Mouse (Mus musculus) T-cell, adult 2 months (primary cell): ENCODE data around the gene Orai2.
"Not testable (repeated sequence)": the region's sequence is repeated elsewhere in the genome, so short reads cannot be mapped to it uniquely, and the experiment has no call there.

Experiments used
- DNase-seq: peaks from one replicate; pipeline ENCODE4 v3.0.0; 2022; ENCODE audit warnings: low spot score

Orai2 gene

GRCm38 (mm10) chr5:136170512-136171362, at the start of gene Orai2:
Gene Orai2 (minus strand): TSS chr5:136170713.
- peak; percentile 77 for DNase-seq

GRCm38 (mm10) chr5:136218585-136218984, 48.1 kb upstream of the Orai2 start:
- no peak for DNase-seq

DNA sequence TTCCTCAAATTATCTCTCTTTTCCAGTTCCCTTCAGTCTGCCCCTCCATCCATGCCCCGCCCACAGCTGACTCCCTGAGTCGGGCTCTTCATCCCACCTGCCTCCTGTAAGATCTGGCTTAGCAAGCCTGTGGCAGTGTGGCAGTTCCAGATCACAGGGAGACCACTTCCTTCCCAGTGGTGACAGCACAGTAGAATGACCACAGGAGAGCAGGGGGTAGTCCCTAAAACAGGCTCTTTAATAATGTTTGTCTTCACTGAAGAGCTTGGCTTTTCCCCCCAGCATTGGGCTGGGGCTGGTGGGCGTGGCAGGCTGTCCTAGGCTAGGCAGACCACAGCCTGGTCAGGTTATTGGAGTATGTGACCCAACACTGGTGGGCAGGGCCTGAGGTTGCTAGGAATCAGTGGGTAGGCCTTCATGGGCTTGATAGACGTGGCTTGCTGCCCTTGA, 47.4 kb upstream of the Orai2 start:
- no peak for DNase-seq

DNA sequence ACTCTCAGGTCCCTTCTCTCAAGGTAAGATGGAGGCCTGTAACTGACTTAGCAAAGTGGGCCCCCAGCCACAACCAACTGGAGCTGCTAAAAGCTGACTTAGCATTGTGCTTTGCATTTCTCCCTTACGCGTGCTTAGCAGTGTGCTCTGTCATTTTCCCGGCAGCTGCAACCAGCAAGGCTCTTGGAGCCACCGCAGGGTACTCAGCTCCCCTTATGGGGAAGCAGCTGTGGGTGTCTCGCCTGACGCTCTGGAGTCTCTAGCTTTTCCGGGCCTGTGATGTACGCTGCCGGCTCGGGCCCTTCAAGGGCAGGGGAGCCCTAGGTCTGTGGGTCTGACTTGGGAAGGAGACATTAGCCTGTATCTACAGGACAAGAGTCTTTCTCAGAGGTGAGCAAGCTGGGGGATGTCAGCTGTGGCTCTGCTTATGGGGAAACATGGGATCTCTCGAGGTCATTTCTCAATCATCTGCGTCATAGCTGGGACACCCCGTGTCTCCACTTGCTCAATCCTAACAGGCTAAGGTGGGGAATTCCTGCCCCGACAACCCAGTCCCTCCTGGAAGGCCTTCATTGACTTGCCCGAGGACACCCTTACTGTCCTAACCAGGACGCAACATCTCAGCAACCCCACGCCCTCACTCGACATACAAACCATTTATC, 46.6 kb upstream of the Orai2 start:
- DNase-seq, result no peak

- DNase-seq, result no peak
Observed at GRCm38 (mm10) chr5:136215958-136216357, 45.4 kb upstream of the Orai2 start.

DNA sequence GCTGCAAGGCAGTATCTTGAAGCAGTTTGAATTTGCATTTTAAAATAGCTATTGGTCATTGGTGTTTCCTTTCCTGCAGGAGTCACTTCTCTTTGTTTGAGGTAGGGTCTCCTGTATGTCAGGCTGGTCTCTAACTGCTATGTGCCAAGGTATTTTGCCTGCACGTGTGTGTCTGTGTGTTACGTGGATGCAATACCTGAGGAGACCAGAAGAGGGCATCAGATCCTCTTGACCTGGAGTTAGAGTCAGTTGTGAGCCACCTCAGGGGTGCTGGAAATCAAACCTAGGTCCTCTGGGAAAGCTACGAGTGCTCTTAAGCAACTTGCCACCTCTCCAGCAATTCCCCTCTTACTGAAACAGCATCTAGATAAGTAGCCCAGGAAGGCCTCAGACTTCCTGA, 44.7 kb upstream of the Orai2 start:
- DNase-seq, result no peak

DNA sequence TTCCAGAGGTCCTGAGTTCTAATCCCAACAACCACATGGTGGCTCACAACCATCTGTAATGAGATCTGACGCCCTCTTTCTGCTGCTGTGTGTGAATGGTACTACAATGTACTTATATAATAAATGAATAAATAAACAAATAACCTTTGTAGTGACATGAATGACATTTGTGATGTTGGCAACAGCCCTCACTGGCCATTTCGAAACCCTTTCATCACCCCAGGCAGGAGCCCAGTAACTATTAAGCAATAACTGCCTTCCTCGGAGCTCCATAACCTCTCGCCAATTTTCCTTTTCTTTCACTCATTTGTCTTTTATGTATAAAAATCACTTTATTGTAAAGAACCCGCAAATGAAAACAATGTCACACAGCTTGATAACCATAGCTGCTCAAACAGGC, 43.2 kb upstream of the Orai2 start:
- DNase-seq, result no peak

GRCm38 (mm10) chr5:136212716-136213115, 42.2 kb upstream of the Orai2 start:
- DNase-seq, result no peak

DNA sequence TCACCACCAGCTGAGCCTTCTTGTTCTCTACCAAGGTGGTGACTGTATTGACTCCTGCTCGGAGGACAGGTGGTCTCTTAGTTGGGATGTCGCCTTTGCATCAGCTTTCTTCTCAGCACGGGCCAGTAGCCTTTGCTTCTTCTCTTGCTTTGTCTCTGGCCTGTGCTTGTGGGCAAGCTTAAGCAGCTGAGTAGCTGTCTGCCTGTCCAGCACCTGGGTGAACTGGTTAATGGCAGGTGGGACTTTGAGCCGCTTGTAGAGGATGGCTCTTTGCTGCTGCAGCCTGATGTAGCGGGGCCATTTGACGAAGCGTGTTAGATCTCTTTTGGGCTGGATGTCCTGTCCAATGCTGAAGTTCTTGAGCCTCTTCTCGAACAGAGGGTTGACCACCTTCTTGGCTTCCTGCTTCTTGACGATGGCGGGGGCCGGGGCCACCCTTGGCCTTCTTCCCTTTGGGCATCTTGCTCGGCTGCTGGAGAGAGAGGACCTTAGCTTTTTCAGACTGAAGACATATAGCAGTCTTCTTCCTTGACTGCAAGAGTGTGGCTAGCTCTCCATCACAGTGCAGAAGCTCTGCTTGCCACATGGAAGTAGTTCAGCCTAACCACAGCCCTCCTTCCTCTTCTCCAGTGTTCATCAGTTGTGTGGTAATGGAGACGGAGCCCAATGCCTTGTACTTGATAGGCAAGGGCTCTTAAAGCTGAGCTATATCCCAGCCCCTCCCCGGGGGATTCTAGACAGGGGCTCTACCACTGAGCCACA, 41.0 kb upstream of the Orai2 start:
- not testable (repeated sequence) for DNase-seq

GRCm38 (mm10) chr5:136210549-136210948, 40.0 kb upstream of the Orai2 start:
- DNase-seq, result no peak

DNA sequence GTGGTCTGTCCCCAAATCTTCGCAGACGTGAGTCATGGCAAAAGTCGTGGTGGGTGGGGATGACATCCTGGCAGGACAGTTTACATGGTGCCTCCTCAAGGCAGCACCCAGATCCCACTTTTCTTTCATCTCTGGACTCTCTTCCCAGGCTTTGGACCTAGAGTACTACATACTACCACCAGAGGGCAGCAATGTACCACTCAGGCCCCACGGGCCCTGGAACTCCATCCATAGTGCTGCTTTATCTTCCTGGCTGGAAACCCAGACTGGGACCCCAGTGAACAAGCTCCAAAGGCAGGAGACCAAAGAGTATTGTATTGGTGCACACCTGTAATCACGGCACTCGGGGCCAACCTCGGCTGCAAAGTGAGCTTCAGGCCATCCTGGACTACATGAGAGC, 31.3 kb upstream of the Orai2 start:
- peak; percentile 31 for DNase-seq

GRCm38 (mm10) chr5:136199526-136199925, 29.0 kb upstream of the Orai2 start:
- DNase-seq, result no peak

- DNase-seq, result peak; percentile 96
Observed at GRCm38 (mm10) chr5:136198474-136199391, 28.2 kb upstream of the Orai2 start, which contains the start of gene Prkrip1. Gene Prkrip1 (minus strand): TSS chr5:136198963.

DNA sequence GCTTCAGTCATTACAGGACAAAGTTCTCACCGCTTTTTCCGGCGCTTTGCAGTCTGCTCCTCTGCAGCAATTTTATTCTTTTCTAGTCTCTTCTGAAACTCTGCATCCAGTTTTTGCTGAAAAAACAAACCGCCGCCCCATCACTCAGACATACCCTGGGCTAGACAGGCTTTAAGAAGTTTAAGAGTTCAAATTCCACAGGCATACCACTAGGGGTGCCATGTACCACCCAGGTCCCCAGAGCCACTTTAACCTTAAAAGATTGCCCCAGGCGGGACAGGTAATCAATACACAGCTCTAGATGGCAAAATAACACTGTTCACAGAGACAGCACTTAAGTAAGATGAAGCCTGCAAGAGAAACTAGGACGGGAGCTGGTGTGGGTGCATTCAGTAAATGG, 21.4 kb upstream of the Orai2 start:
- DNase-seq, result no peak

DNA sequence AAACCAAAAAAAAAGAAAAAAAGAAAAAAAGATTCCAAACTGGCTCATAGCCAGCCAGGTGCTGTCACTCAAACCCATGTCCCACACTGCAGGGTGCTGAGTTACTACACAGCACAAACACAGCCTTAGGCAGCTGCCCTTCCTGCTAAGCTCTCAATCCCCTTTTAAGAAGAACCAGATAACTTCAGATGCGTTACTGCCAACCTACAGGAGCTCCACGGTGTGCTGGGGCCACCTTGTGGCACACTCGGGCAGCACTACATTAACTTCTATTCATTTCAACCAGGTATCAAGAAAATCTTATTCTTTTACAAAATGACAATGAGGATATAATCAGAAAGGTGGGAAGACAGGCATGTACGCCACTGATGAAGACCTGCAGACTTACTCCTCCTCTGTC, 16.2 kb upstream of the Orai2 start:
- peak; percentile 79 for DNase-seq

- DNase-seq, result peak; percentile 30
Observed at GRCm38 (mm10) chr5:136183766-136184165, 13.3 kb upstream of the Orai2 start.

DNA sequence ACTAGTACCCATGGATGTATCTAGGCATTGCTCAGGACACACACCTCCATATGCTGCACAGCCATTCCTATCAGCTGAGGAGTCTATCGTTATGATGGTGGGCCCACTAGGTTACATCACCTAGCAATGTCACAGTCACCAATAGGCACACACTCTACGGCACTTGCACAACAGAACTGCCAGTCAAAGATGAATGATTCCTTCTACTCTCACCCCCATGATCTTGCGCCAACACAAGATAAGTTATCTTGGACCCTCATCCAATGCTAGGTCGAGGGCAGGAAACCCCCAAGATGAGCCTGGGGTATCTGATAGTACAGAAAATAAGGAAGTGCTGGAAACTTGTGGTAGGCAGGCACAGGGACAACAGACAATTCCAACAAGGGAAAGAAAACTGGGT, 12.3 kb upstream of the Orai2 start:
- no peak for DNase-seq

DNA sequence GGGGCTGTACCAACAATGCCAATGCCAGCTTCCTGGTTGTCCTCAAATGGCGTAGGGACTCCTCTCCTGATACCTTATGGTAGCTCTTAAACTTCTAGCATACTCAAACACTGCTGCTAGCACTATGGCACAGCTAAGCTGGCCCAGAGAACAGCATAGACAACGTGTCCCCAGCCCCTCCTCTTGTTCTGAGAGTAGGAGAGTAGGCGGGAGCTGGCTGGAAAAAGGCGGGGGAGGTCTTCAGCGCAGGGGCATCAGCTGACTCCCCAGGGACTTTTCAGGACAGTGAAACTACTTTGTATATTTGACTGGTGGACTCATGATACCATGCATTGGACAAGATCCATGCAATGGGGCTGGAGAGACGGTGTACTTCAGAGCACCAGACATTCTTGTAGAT, 11.5 kb upstream of the Orai2 start:
- DNase-seq, result no peak

GRCm38 (mm10) chr5:136181197-136181596, 10.7 kb upstream of the Orai2 start:
- DNase-seq, result no peak

GRCm38 (mm10) chr5:136179594-136179993, 9.1 kb upstream of the Orai2 start:
- peak; percentile 66 for DNase-seq
